Mouse (Mus musculus): ENCODE measurements around the gene Trp53.

GRCm38 (mm10) chr11:69633128-69633866 is 53.1 kb downstream of the Trp53 start:
- no peak for TF ChIP-seq CTCF (IDR thresholded peaks at IDR 0.05; ENCODE audit: low read depth, low read length)
- TF ChIP-seq GATA1 (IDR thresholded peaks at IDR 0.05; ENCODE audit: borderline replicate concordance, low read length), result no peak
- no peak for TF ChIP-seq GATA2 (IDR thresholded peaks at IDR 0.05; ENCODE audit: borderline replicate concordance, low read depth, low read length)
